Mouse (Mus musculus): ENCODE measurements at regions not wholly inside any gene's neighbourhood (a gene's known extent, or its start where the extent isn't known, plus 50 kb on each side); places are given as distances from the start of the nearest gene placed in this dataset.

- DNase-seq (ENCODE audit: low spot score): no peak
- H3K9me3 ChIP-seq (ENCODE audit: control insufficient read depth, low read length): no peaks in the 10 kb centered on the region
- H3K4me3 ChIP-seq (ENCODE audit: low read depth, low read length): no peak overlapping the region
- no peak overlapping the region for H3K4me2 ChIP-seq (ENCODE audit: low read depth, low read length)
- H3K9ac ChIP-seq (ENCODE audit: low read depth, low read length): no peak overlapping the region
- no peaks in the 10 kb centered on the region for H3K36me3 ChIP-seq (ENCODE audit: control insufficient read depth, insufficient read depth, low read length)
- no peak for ATAC-seq (ENCODE audit: low read depth)
- no peak overlapping the region for H3K27ac ChIP-seq (replicated peaks; ENCODE audit: low read depth, low read length)
- H3K27me3 ChIP-seq (replicated peaks; ENCODE audit: control insufficient read depth, insufficient read depth, low read length): no peaks in the 10 kb centered on the region
- 74% methylated on average over 8 of the region's 8 CpGs for WGBS
- H3K4me1 ChIP-seq (ENCODE audit: control insufficient read depth, insufficient read depth, low read length): no peaks in the 10 kb centered on the region
These were observed 147.4 kb upstream of the Alcam start for GRCm38 (mm10) chr16:52601068-52601829.

GRCm38 (mm10) chr16:52598232-52598631, 144.4 kb upstream of the Alcam start:
- ATAC-seq (ENCODE audit: low read depth): no peak
- peak; percentile 27 for DNase-seq (ENCODE audit: low spot score)

GRCm38 (mm10) chr16:52597181-52597580, 143.3 kb upstream of the Alcam start:
- WGBS: 62% methylated on average over 7 of the region's 7 CpGs
- no peak for DNase-seq (ENCODE audit: low spot score)
- Histone ChIP-seq H3K4me2 (ENCODE audit: low read depth, low read length) (no peak overlapping the region), H3K36me3 (ENCODE audit: control insufficient read depth, insufficient read depth, low read length) (no peaks in the 10 kb centered on the region), H3K27ac (replicated peaks; ENCODE audit: low read depth, low read length) (no peak overlapping the region), H3K4me1 (ENCODE audit: control insufficient read depth, insufficient read depth, low read length) (no peaks in the 10 kb centered on the region), H3K9ac (ENCODE audit: low read depth, low read length) (no peak overlapping the region), H3K9me3 (ENCODE audit: control insufficient read depth, low read length) (no peaks in the 10 kb centered on the region), H3K4me3 (ENCODE audit: low read depth, low read length) (no peak overlapping the region), H3K27me3 (replicated peaks; ENCODE audit: control insufficient read depth, insufficient read depth, low read length) (no peaks in the 10 kb centered on the region)
- ATAC-seq (ENCODE audit: low read depth): no peak

More at GRCm38 (mm10) chr16:52598232-52598631, 144.4 kb upstream of the Alcam start:
- WGBS: 55% methylated on average over 1 of the region's 1 CpGs
- H3K4me2 ChIP-seq (ENCODE audit: low read depth, low read length): no peak overlapping the region
- no peaks in the 10 kb centered on the region for H3K36me3 ChIP-seq (ENCODE audit: control insufficient read depth, insufficient read depth, low read length)
- no peaks in the 10 kb centered on the region for H3K4me1 ChIP-seq (ENCODE audit: control insufficient read depth, insufficient read depth, low read length)
- H3K4me3 ChIP-seq (ENCODE audit: low read depth, low read length): no peak overlapping the region
- no peak overlapping the region for H3K27ac ChIP-seq (replicated peaks; ENCODE audit: low read depth, low read length)
- no peaks in the 10 kb centered on the region for H3K27me3 ChIP-seq (replicated peaks; ENCODE audit: control insufficient read depth, insufficient read depth, low read length)
- H3K9me3 ChIP-seq (ENCODE audit: control insufficient read depth, low read length): no peaks in the 10 kb centered on the region
- H3K9ac ChIP-seq (ENCODE audit: low read depth, low read length): no peak overlapping the region

- Histone ChIP-seq H3K27me3 (replicated peaks; ENCODE audit: control insufficient read depth, insufficient read depth, low read length) (no peaks in the 10 kb centered on the region), H3K36me3 (ENCODE audit: control insufficient read depth, insufficient read depth, low read length) (no peaks in the 10 kb centered on the region), H3K9me3 (ENCODE audit: control insufficient read depth, low read length) (no peaks in the 10 kb centered on the region), H3K4me1 (ENCODE audit: control insufficient read depth, insufficient read depth, low read length) (no peaks in the 10 kb centered on the region), H3K4me2 (ENCODE audit: low read depth, low read length) (no peak overlapping the region), H3K9ac (ENCODE audit: low read depth, low read length) (no peak overlapping the region), H3K4me3 (ENCODE audit: low read depth, low read length) (no peak overlapping the region), H3K27ac (replicated peaks; ENCODE audit: low read depth, low read length) (no peak overlapping the region)
- DNase-seq (ENCODE audit: low spot score): peak; percentile 48
- peak; percentile 67; the same call in 1 of the 2 replicates for ATAC-seq (ENCODE audit: low read depth)
- WGBS: 30% methylated on average over 1 of the region's 1 CpGs
These were observed 134.5 kb upstream of the Alcam start for GRCm38 (mm10) chr16:52588291-52588781.

- H3K4me3 ChIP-seq (ENCODE audit: low read depth, low read length): no peak overlapping the region
- no peaks in the 10 kb centered on the region for H3K36me3 ChIP-seq (ENCODE audit: control insufficient read depth, insufficient read depth, low read length)
- DNase-seq (ENCODE audit: low spot score): peak; percentile 4
- H3K27ac ChIP-seq (replicated peaks; ENCODE audit: low read depth, low read length): no peak overlapping the region
- no peaks in the 10 kb centered on the region for H3K9me3 ChIP-seq (ENCODE audit: control insufficient read depth, low read length)
- H3K27me3 ChIP-seq (replicated peaks; ENCODE audit: control insufficient read depth, insufficient read depth, low read length): no peaks in the 10 kb centered on the region
- ATAC-seq (ENCODE audit: low read depth): no peak
- H3K9ac ChIP-seq (ENCODE audit: low read depth, low read length): no peak overlapping the region
- no peaks in the 10 kb centered on the region for H3K4me1 ChIP-seq (ENCODE audit: control insufficient read depth, insufficient read depth, low read length)
- H3K4me2 ChIP-seq (ENCODE audit: low read depth, low read length): no peak overlapping the region
- 85% methylated on average over 2 of the region's 2 CpGs for WGBS
These were observed 115.2 kb upstream of the Alcam start for GRCm38 (mm10) chr16:52569078-52569477.

- no peak overlapping the region for H3K4me2 ChIP-seq (ENCODE audit: low read depth, low read length)
- H3K27ac ChIP-seq (replicated peaks; ENCODE audit: low read depth, low read length): no peak overlapping the region
- no peak overlapping the region for H3K9ac ChIP-seq (ENCODE audit: low read depth, low read length)
- 71% methylated on average over 1 of the region's 1 CpGs for WGBS
- no peaks in the 10 kb centered on the region for H3K36me3 ChIP-seq (ENCODE audit: control insufficient read depth, insufficient read depth, low read length)
- no peaks in the 10 kb centered on the region for H3K9me3 ChIP-seq (ENCODE audit: control insufficient read depth, low read length)
- no peak overlapping the region for H3K4me3 ChIP-seq (ENCODE audit: low read depth, low read length)
- no peaks in the 10 kb centered on the region for H3K4me1 ChIP-seq (ENCODE audit: control insufficient read depth, insufficient read depth, low read length)
- ATAC-seq (ENCODE audit: low read depth) (no peak), DNase-seq (ENCODE audit: low spot score) (no peak)
- H3K27me3 ChIP-seq (replicated peaks; ENCODE audit: control insufficient read depth, insufficient read depth, low read length): no peaks in the 10 kb centered on the region
These were observed 82.4 kb upstream of the Alcam start for GRCm38 (mm10) chr16:52536278-52536677.

GRCm38 (mm10) chr16:52534601-52535000, 80.7 kb upstream of the Alcam start:
- no peak overlapping the region for H3K27ac ChIP-seq (replicated peaks; ENCODE audit: low read depth, low read length)
- H3K36me3 ChIP-seq (ENCODE audit: control insufficient read depth, insufficient read depth, low read length): no peaks in the 10 kb centered on the region
- H3K27me3 ChIP-seq (replicated peaks; ENCODE audit: control insufficient read depth, insufficient read depth, low read length): no peaks in the 10 kb centered on the region
- WGBS: 44% methylated on average over 1 of the region's 1 CpGs
- DNase-seq (ENCODE audit: low spot score) (peak; percentile 57), ATAC-seq (ENCODE audit: low read depth) (no peak)
- no peak overlapping the region for H3K4me2 ChIP-seq (ENCODE audit: low read depth, low read length)
- no peaks in the 10 kb centered on the region for H3K9me3 ChIP-seq (ENCODE audit: control insufficient read depth, low read length)
- no peak overlapping the region for H3K9ac ChIP-seq (ENCODE audit: low read depth, low read length)
- H3K4me1 ChIP-seq (ENCODE audit: control insufficient read depth, insufficient read depth, low read length): no peaks in the 10 kb centered on the region
- no peak overlapping the region for H3K4me3 ChIP-seq (ENCODE audit: low read depth, low read length)

- Histone ChIP-seq H3K9me3 (ENCODE audit: control insufficient read depth, low read length) (no peaks in the 10 kb centered on the region), H3K4me2 (ENCODE audit: low read depth, low read length) (no peak overlapping the region), H3K9ac (ENCODE audit: low read depth, low read length) (no peak overlapping the region), H3K27ac (replicated peaks; ENCODE audit: low read depth, low read length) (no peak overlapping the region), H3K27me3 (replicated peaks; ENCODE audit: control insufficient read depth, insufficient read depth, low read length) (no peaks in the 10 kb centered on the region), H3K4me3 (ENCODE audit: low read depth, low read length) (no peak overlapping the region), H3K36me3 (ENCODE audit: control insufficient read depth, insufficient read depth, low read length) (no peaks in the 10 kb centered on the region), H3K4me1 (ENCODE audit: control insufficient read depth, insufficient read depth, low read length) (no peaks in the 10 kb centered on the region)
- ATAC-seq (ENCODE audit: low read depth): no peak
- DNase-seq (ENCODE audit: low spot score): peak; percentile 36
- WGBS: 58% methylated on average over 1 of the region's 1 CpGs
These were observed 78.7 kb upstream of the Alcam start for GRCm38 (mm10) chr16:52532475-52533083.

All from embryonic facial prominence, embryonic 14.5 days (tissue).